Mouse (Mus musculus): Measurements from ENCODE around the gene Ttll5.

DNA sequence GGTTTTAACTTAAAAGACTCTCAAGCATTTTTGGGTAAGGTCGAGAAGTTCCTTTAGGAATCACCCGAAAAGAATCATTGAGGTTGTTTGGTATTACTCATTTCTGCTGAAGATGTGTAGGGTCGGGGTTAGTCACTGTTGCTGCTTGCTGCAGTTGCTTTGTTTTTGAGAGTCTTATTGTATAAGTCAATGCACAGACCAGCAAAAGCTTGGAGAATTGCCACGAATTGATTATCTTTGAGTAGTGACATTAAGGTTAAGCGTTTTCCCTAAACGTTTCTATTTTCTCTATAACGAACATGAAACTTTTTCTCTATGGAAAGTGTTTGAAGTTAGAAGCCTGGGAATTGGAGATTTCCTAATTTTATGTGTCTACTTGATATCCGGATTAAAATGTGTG lies 902 bp downstream of the Ttll5 start:
- TF ChIP-seq POLR2A (IDR thresholded peaks at IDR 0.05; ENCODE audit: low read depth, low read length) = no peak
- TF ChIP-seq CTCF (IDR thresholded peaks at IDR 0.05; ENCODE audit: extremely low read depth, insufficient read depth, insufficient read length, insufficient replicate concordance) = no peak

Measured in spleen, adult 2 months (tissue).